Mouse (Mus musculus): ENCODE data around the gene Bri3. TPM values are rescaled to one million over a fixed set of nuclear protein-coding genes. Genes with fewer than 3 reads are reported as not detected.

Bri3 gene
- polyA plus RNA-seq, 2 experiments, result 90.6 to 119 TPM

DNA sequence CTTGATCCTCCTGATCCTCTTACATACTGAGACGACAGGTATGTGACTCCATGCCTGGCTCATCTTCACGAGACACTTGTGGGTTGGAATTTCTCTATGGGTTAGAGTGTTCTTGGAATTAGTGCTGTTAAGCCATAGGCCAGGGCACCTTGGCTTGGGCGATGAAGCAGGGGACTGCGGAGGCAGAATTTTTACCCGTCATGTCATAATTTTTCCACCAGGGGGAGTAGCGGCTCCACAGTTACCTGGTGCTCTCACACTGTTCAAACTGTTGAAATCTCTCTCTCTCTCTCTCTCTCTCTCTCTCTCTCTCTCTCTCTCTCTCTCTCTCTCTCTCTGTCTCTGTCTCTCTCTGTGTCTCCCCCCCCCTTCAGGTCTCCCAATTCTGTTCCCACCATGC, 143.6 kb downstream of the Bri3 start:
- no peak for TF ChIP-seq POLR2A (IDR thresholded peaks at IDR 0.05; ENCODE audit: borderline replicate concordance, extremely low read depth, insufficient read depth, insufficient read length)
- Histone ChIP-seq H3K36me3 (ENCODE audit: control insufficient read depth, insufficient read depth, low read length) (no peaks in the 10 kb centered on the region), H3K4me3 (replicated peaks; ENCODE audit: low read length) (no peak overlapping the region), H3K9me3 (ENCODE audit: control insufficient read depth, low read length) (no peaks in the 10 kb centered on the region), H3K4me2 (replicated peaks; ENCODE audit: low read depth, low read length, severe bottlenecking) (no peak overlapping the region), H3K9ac (ENCODE audit: low read depth, low read length, severe bottlenecking) (no peak overlapping the region), H3K4me1 (ENCODE audit: control insufficient read depth, insufficient read depth, low read length) (no peaks in the 10 kb centered on the region), H3K27ac (replicated peaks; ENCODE audit: low read depth, low read length) (no peak overlapping the region), H3K27me3 (ENCODE audit: control insufficient read depth, insufficient read depth, low read length) (no peaks in the 10 kb centered on the region)
- DNase-seq (ENCODE audit: low spot score) (peak; percentile 70), ATAC-seq (ENCODE audit: low FRiP score, low read depth) (peak; percentile 55; the same call in 1 of the 2 replicates)
- 10% methylated on average over 6 of the region's 6 CpGs for WGBS

- Histone ChIP-seq H3K27ac (replicated peaks; ENCODE audit: low read depth, low read length) (no peak overlapping the region), H3K4me1 (ENCODE audit: control insufficient read depth, insufficient read depth, low read length) (peaks cover 4% of the 10 kb centered on the region; the same call in 1 of the 2 replicates), H3K9ac (ENCODE audit: low read depth, low read length, severe bottlenecking) (no peak overlapping the region), H3K27me3 (ENCODE audit: control insufficient read depth, insufficient read depth, low read length) (no peaks in the 10 kb centered on the region), H3K4me2 (replicated peaks; ENCODE audit: low read depth, low read length, severe bottlenecking) (no peak overlapping the region), H3K4me3 (replicated peaks; ENCODE audit: low read length) (no peak overlapping the region), H3K36me3 (ENCODE audit: control insufficient read depth, insufficient read depth, low read length) (no peaks in the 10 kb centered on the region), H3K9me3 (ENCODE audit: control insufficient read depth, low read length) (no peaks in the 10 kb centered on the region)
- DNase-seq (ENCODE audit: low spot score) (no peak), ATAC-seq (ENCODE audit: low FRiP score, low read depth) (no peak)
- TF ChIP-seq POLR2A (IDR thresholded peaks at IDR 0.05; ENCODE audit: borderline replicate concordance, extremely low read depth, insufficient read depth, insufficient read length), result no peak
- WGBS, result 92% methylated on average over 2 of the region's 2 CpGs
Measured at GRCm38 (mm10) chr5:144394142-144394541, 149.9 kb downstream of the Bri3 start.

DNA sequence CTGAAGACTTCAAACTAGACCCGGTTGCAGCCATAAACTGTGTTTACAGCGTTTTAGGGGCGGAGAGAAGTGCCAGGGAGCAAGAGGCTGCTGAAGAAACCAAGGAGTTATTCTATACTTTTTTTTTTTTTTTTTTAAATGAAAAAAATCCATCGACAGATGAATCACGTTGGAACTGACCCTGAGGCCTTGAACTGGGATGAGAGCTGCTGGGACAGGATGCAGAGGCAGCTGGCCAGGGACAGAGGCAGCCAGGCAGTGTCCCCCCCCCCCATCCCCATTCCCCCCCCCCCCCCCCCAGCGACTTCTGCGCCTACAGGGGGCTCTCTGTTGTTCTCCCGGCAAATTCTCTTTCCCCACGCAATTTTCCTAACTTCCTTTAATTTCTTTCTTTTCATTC, 153.3 kb downstream of the Bri3 start:
- no peak for DNase-seq (ENCODE audit: low spot score)
- Histone ChIP-seq H3K9me3 (ENCODE audit: control insufficient read depth, low read length) (no peaks in the 10 kb centered on the region), H3K4me1 (ENCODE audit: control insufficient read depth, insufficient read depth, low read length) (peaks cover 4% of the 10 kb centered on the region; the same call in 1 of the 2 replicates), H3K27ac (replicated peaks; ENCODE audit: low read depth, low read length) (no peak overlapping the region), H3K36me3 (ENCODE audit: control insufficient read depth, insufficient read depth, low read length) (no peaks in the 10 kb centered on the region), H3K4me2 (replicated peaks; ENCODE audit: low read depth, low read length, severe bottlenecking) (no peak overlapping the region), H3K27me3 (ENCODE audit: control insufficient read depth, insufficient read depth, low read length) (no peaks in the 10 kb centered on the region), H3K9ac (ENCODE audit: low read depth, low read length, severe bottlenecking) (no peak overlapping the region), H3K4me3 (replicated peaks; ENCODE audit: low read length) (no peak overlapping the region)
- no peak for TF ChIP-seq POLR2A (IDR thresholded peaks at IDR 0.05; ENCODE audit: borderline replicate concordance, extremely low read depth, insufficient read depth, insufficient read length)
- 7% methylated on average over 8 of the region's 9 CpGs for WGBS
- no peak for ATAC-seq (ENCODE audit: low FRiP score, low read depth)

DNA sequence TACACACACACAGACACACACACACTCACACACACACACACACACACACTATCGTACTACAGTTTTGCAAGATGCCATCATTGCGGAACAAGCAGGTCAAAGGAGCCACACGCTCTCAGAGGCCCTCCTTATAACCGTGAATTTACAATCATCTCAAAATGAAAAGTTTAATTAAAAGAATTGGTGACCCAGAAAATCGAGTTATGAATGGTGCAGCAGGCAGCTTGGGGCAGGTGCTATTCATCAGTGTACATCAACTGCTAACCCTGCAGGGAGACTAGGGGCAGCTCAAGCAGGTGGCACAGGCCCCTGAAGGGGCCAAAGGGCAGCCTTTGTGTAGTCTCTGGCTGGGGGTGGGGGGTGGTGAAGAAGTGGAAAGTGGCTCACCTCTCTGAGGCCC, 156.6 kb downstream of the Bri3 start:
- H3K4me2 ChIP-seq (replicated peaks; ENCODE audit: low read depth, low read length, severe bottlenecking), result no peak overlapping the region
- TF ChIP-seq POLR2A (IDR thresholded peaks at IDR 0.05; ENCODE audit: borderline replicate concordance, extremely low read depth, insufficient read depth, insufficient read length), result no peak
- no peak overlapping the region for H3K27ac ChIP-seq (replicated peaks; ENCODE audit: low read depth, low read length)
- H3K27me3 ChIP-seq (ENCODE audit: control insufficient read depth, insufficient read depth, low read length), result no peaks in the 10 kb centered on the region
- no peak for ATAC-seq (ENCODE audit: low FRiP score, low read depth)
- no peak for DNase-seq (ENCODE audit: low spot score)
- WGBS, result 68% methylated on average over 5 of the region's 5 CpGs
- no peaks in the 10 kb centered on the region for H3K9me3 ChIP-seq (ENCODE audit: control insufficient read depth, low read length)
- peaks cover 4% of the 10 kb centered on the region; the same call in 1 of the 2 replicates for H3K4me1 ChIP-seq (ENCODE audit: control insufficient read depth, insufficient read depth, low read length)
- no peaks in the 10 kb centered on the region for H3K36me3 ChIP-seq (ENCODE audit: control insufficient read depth, insufficient read depth, low read length)
- no peak overlapping the region for H3K4me3 ChIP-seq (replicated peaks; ENCODE audit: low read length)
- no peak overlapping the region for H3K9ac ChIP-seq (ENCODE audit: low read depth, low read length, severe bottlenecking)

- H3K9ac ChIP-seq (ENCODE audit: low read depth, low read length, severe bottlenecking), result no peak overlapping the region
- WGBS, result 86% methylated on average over 11 of the region's 11 CpGs
- H3K4me1 ChIP-seq (ENCODE audit: control insufficient read depth, insufficient read depth, low read length), result no peaks in the 10 kb centered on the region
- no peaks in the 10 kb centered on the region for H3K36me3 ChIP-seq (ENCODE audit: control insufficient read depth, insufficient read depth, low read length)
- no peaks in the 10 kb centered on the region for H3K9me3 ChIP-seq (ENCODE audit: control insufficient read depth, low read length)
- H3K4me2 ChIP-seq (replicated peaks; ENCODE audit: low read depth, low read length, severe bottlenecking), result no peak overlapping the region
- H3K27me3 ChIP-seq (ENCODE audit: control insufficient read depth, insufficient read depth, low read length), result no peaks in the 10 kb centered on the region
- no peak for TF ChIP-seq POLR2A (IDR thresholded peaks at IDR 0.05; ENCODE audit: borderline replicate concordance, extremely low read depth, insufficient read depth, insufficient read length)
- DNase-seq (ENCODE audit: low spot score), result no peak
- no peak overlapping the region for H3K4me3 ChIP-seq (replicated peaks; ENCODE audit: low read length)
- no peak for ATAC-seq (ENCODE audit: low FRiP score, low read depth)
- H3K27ac ChIP-seq (replicated peaks; ENCODE audit: low read depth, low read length), result no peak overlapping the region
Measured at GRCm38 (mm10) chr5:144406256-144406655, 162.0 kb downstream of the Bri3 start.

DNA sequence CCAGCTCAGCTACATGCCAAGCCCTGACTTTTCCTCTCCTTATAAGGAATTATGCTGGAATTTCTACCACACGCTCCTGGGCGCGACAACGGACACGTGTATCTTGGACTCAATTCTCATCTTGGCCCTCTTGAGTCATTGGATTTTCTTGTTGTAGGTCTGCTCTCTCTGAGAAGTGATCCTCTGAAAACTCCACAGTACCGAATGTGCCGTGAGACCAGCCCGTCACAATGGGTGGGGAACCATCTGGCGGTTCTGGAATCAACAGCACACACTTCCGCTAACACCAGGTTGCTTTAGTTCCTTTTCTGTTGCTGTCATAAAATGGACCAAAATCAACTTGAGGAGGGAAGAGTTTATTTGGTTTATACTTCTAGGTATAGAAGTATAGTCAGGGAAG, 166.4 kb downstream of the Bri3 start:
- Histone ChIP-seq H3K4me2 (replicated peaks; ENCODE audit: low read depth, low read length, severe bottlenecking) (no peak overlapping the region), H3K27me3 (ENCODE audit: control insufficient read depth, insufficient read depth, low read length) (no peaks in the 10 kb centered on the region), H3K27ac (replicated peaks; ENCODE audit: low read depth, low read length) (no peak overlapping the region), H3K9me3 (ENCODE audit: control insufficient read depth, low read length) (no peaks in the 10 kb centered on the region), H3K36me3 (ENCODE audit: control insufficient read depth, insufficient read depth, low read length) (no peaks in the 10 kb centered on the region), H3K4me3 (replicated peaks; ENCODE audit: low read length) (no peak overlapping the region), H3K4me1 (ENCODE audit: control insufficient read depth, insufficient read depth, low read length) (no peaks in the 10 kb centered on the region), H3K9ac (ENCODE audit: low read depth, low read length, severe bottlenecking) (no peak overlapping the region)
- DNase-seq (ENCODE audit: low spot score) (no peak), ATAC-seq (ENCODE audit: low FRiP score, low read depth) (no peak)
- 88% methylated on average over 10 of the region's 10 CpGs for WGBS
- no peak for TF ChIP-seq POLR2A (IDR thresholded peaks at IDR 0.05; ENCODE audit: borderline replicate concordance, extremely low read depth, insufficient read depth, insufficient read length)
